Mouse (Mus musculus) midbrain, postnatal 0 days (tissue): ENCODE data around the gene Fam71e2. TPM values are rescaled to one million over a fixed set of nuclear protein-coding genes. Genes with fewer than 3 reads are reported as not detected.
"Not testable (repeated sequence)": the region's sequence is repeated elsewhere in the genome, so short reads cannot be mapped to it uniquely, and the experiment has no call there.

Source experiments
- ATAC-seq: fragments of 200-750 bp; cut with Nextera tagmentation; 2 replicates; pipeline ENCODE4 v1.8.0; 2017; ENCODE audit warnings: moderate number of reproducible peaks, mild to moderate bottlenecking, moderate TSS enrichment, moderate library complexity; ENCODE audit not compliant: low FRiP score
- DNase-seq: peaks from one replicate; pipeline ENCODE4 v3.0.0-alpha.2; 2015; ENCODE audit warnings: low spot score
- H3K27ac ChIP-seq: fragments of 300-500 bp; sonication (generic); 2 replicates; pipeline ENCODE4 v1.5.1; 2014; ENCODE audit warnings: low read depth, mild to moderate bottlenecking, low read length, mixed read lengths
- H3K27me3 ChIP-seq: fragments of 300-500 bp; sonication (generic); 2 replicates; pipeline ENCODE4 v1.6.1; 2014; ENCODE audit warnings: low read length, control low read depth, mixed read lengths; ENCODE audit not compliant: insufficient read depth
- H3K36me3 ChIP-seq: fragments of 300-500 bp; sonication (generic); 2 replicates; pipeline ENCODE4 v1.6.1; 2014; ENCODE audit warnings: low read length, control low read depth, mixed read lengths; ENCODE audit not compliant: insufficient read depth
- H3K4me1 ChIP-seq: fragments of 300-500 bp; sonication (generic); 2 replicates; pipeline ENCODE4 v1.6.1; 2014; ENCODE audit warnings: mild to moderate bottlenecking, control low read depth, antibody characterized with exemption, low read length, mixed read lengths; ENCODE audit not compliant: insufficient read depth
- H3K4me2 ChIP-seq: fragments of 300-500 bp; sonication (generic); 2 replicates; pipeline ENCODE4 v1.6.1; 2014; ENCODE audit warnings: low read depth, mild to moderate bottlenecking, low read length, mixed read lengths; ENCODE audit not compliant: poor library complexity, severe bottlenecking
- H3K4me3 ChIP-seq: fragments of 300-500 bp; sonication (generic); 2 replicates; pipeline ENCODE4 v1.5.1; 2014; ENCODE audit warnings: low read depth, mild to moderate bottlenecking, low read length, moderate library complexity
- H3K9ac ChIP-seq: fragments of 300-500 bp; sonication (generic); replicated peaks from 2 replicates; pipeline ENCODE4 v1.6.1; 2014; ENCODE audit warnings: mild to moderate bottlenecking, low read length, moderate library complexity, mixed read lengths; ENCODE audit not compliant: poor library complexity, severe bottlenecking
- H3K9me3 ChIP-seq: fragments of 300-500 bp; sonication (generic); 2 replicates; pipeline ENCODE4 v1.6.1; 2016; ENCODE audit warnings: low read length, control low read depth
- CTCF ChIP-seq: IDR thresholded peaks from 2 replicates; pipeline ENCODE4 v1.5.1; 2016; ENCODE audit warnings: antibody characterized with exemption, mild to moderate bottlenecking
- WGBS: fragments of 180-500 bp; shearing (Covaris S2); extraction: QIAGEN DNeasy Blood & Tissue Kit; methylation state at CpG from one replicate; pipeline ENCODE4 v1.1.7; 2014; 5-methylcytosine and 5-hydroxymethylcytosine counted together
- polyA plus RNA-seq: library from polyadenylated mRNA; unstranded; fragments of >200 nt; fragmentation: Nextera tagmentation; extraction: Ambion mirVana; gene quantifications from 2 replicates; pipeline ENCODE4 v1.2.1, GENCODE M21; 2015
- total RNA-seq: library from RNA; depleted of rRNA; stranded (reverse); fragments of >200 nt; gene quantifications from 2 replicates; pipeline ENCODE4 v1.2.3, GENCODE M21; 2014; rRNA removed

The Fam71e2 gene
- total RNA-seq (not detected in 2 replicates), polyA plus RNA-seq (not detected in 2 replicates)

GRCm38 (mm10) chr7:4771202-4771601 is at the start of gene Fam71e2:
Gene Fam71e2, minus strand, starts transcription at chr7:4771302.
- Histone ChIP-seq H3K9ac (no peak within 1 kb of the TSS), H3K36me3 (no peaks in the 10 kb centered on the region), H3K4me3 (no peak within 1 kb of the TSS), H3K27ac (no peak within 1 kb of the TSS), H3K4me2 (no peak within 1 kb of the TSS), H3K4me1 (no peaks in the 10 kb centered on the region), H3K27me3 (peaks cover 9% of the 10 kb centered on the region; the same call in 1 of the 2 replicates), H3K9me3 (no peaks in the 10 kb centered on the region)
- ATAC-seq (no peak), DNase-seq (no peak)
- WGBS = 73% methylated on average over 4 of the region's 5 CpGs
- TF ChIP-seq CTCF = no peak

DNA sequence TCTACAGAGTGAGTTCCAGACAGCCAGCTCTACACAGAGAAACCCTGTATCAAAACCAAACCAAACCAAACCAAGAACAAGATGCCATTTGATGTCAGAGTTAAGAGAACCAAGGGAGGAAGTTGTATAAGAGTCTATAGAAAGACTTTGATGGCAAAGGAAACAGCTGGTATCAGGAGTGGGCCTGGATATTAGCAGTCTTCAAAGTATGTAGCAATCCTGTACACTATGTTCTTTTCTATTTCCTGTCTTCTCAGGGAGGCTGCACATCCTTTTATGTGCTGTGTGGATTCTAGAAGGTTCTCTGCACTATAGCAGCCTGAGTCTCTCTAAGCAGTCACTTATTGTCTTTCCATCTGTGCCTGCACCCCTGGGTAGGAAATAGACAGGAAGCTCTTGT is 45.5 kb upstream of the Fam71e2 start:
- ATAC-seq = no peak

DNA sequence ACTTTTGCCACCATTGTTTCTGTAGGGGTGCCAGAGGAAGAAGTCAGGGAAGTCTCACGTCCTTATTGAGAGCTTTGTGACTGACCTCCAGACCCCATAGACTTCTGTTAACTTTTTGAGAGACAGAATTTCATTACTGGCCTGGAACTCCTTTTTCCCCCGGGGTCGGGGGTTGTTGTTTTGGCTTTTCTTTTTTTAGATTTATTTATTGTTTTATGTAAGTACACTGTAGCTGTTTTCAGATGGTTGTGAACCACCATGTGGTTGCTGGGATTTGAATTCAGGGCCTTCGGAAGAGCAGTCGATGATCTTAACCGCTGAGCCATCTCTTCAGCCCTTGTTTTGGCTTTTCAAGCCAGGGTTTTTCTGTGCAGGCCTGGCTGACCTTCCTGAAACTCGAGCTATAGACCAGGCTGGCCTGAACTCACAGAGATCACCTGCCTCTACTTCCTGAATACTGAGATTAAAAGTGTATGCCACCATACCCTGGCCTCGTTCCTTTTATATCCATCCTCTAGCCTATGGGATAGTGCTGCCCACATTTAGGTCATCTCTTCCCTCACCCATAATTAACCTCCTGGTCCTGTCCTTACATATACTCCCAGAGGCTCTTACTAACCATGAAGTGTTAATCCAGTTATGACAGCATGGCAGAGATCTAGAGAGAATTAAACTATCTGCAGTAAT is 42.1 kb upstream of the Fam71e2 start:
- Histone ChIP-seq H3K27ac (peak overlapping the region; percentile 85), H3K4me1 (peaks cover 8% of the 10 kb centered on the region; the same call in 1 of the 2 replicates), H3K4me2 (peak overlapping the region; percentile 73), H3K9me3 (no peaks in the 10 kb centered on the region), H3K9ac (peak overlapping the region; percentile 46; the same call in 1 of the 2 replicates), H3K4me3 (peak overlapping the region; percentile 94), H3K27me3 (no peaks in the 10 kb centered on the region), H3K36me3 (no peaks in the 10 kb centered on the region)
- TF ChIP-seq CTCF = no peak
- WGBS = 24% methylated on average over 8 of the region's 8 CpGs
- ATAC-seq (no peak), DNase-seq (no peak)

More for the DNA sequence above, 45.5 kb upstream of the Fam71e2 start:
- Histone ChIP-seq H3K4me2 (no peak overlapping the region), H3K27me3 (no peaks in the 10 kb centered on the region), H3K9ac (no peak overlapping the region), H3K4me3 (no peak overlapping the region), H3K9me3 (no peaks in the 10 kb centered on the region), H3K36me3 (peaks cover under 1% of the 10 kb centered on the region; the same call in 1 of the 2 replicates), H3K27ac (no peak overlapping the region), H3K4me1 (peaks cover 5% of the 10 kb centered on the region; the same call in 1 of the 2 replicates)
- no peak for DNase-seq
- no peak for TF ChIP-seq CTCF

- peak within 1 kb of the TSS; percentile 91 for H3K9ac ChIP-seq
- WGBS = under 1% methylated on average over 62 of the region's 62 CpGs
- peaks cover 3% of the 10 kb centered on the region; the same call in 1 of the 2 replicates for H3K36me3 ChIP-seq
- DNase-seq (peak; percentile 100), ATAC-seq (peak; percentile 99)
- TF ChIP-seq CTCF = peak; percentile 56
- H3K27ac ChIP-seq = peak within 1 kb of the TSS; percentile 91
- H3K4me3 ChIP-seq = peak within 1 kb of the TSS; percentile 94
- H3K9me3 ChIP-seq = no peaks in the 10 kb centered on the region
- no peaks in the 10 kb centered on the region for H3K27me3 ChIP-seq
- peaks cover 8% of the 10 kb centered on the region; the same call in 1 of the 2 replicates for H3K4me1 ChIP-seq
- peak within 1 kb of the TSS; percentile 73 for H3K4me2 ChIP-seq
These were observed 41.4 kb upstream of the Fam71e2 start, which contains the start of gene Ube2s for GRCm38 (mm10) chr7:4812303-4813104. Gene Ube2s, minus strand, starts transcription at chr7:4812590.

DNA sequence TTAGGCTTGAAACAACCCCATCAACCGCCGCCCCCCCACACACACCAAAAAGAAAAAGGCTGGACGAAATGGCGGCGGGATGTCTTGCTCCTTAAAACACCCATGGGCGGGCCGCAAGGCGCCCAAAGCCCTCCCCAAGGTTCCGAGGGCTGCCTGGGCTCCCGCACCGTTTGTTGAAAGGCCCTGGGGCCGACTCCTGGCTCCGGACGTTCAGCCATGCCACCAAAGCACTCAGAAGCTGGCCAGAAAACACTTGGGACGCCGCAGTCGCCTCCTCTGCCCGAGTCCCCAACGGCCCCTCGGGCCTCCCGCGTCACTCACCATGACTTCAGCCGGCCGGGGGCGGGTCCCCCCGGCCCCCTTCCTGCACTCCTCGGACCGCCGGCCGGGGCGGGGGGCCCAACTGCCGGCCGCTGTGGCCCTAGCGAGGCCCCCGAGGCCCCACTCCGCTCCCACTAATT is 40.8 kb upstream of the Fam71e2 start:
- no peaks in the 10 kb centered on the region for H3K9me3 ChIP-seq
- peak overlapping the region; percentile 91 for H3K9ac ChIP-seq
- ATAC-seq (no peak), DNase-seq (no peak)
- H3K4me3 ChIP-seq = peak overlapping the region; percentile 94
- no peak for TF ChIP-seq CTCF
- peaks cover 9% of the 10 kb centered on the region; the same call in 1 of the 2 replicates for H3K36me3 ChIP-seq
- H3K27me3 ChIP-seq = no peaks in the 10 kb centered on the region
- H3K4me2 ChIP-seq = peak overlapping the region; percentile 73
- H3K4me1 ChIP-seq = peaks cover 8% of the 10 kb centered on the region; the same call in 1 of the 2 replicates
- WGBS = 1% methylated on average over 22 of the region's 36 CpGs
- H3K27ac ChIP-seq = peak overlapping the region; percentile 91

DNA sequence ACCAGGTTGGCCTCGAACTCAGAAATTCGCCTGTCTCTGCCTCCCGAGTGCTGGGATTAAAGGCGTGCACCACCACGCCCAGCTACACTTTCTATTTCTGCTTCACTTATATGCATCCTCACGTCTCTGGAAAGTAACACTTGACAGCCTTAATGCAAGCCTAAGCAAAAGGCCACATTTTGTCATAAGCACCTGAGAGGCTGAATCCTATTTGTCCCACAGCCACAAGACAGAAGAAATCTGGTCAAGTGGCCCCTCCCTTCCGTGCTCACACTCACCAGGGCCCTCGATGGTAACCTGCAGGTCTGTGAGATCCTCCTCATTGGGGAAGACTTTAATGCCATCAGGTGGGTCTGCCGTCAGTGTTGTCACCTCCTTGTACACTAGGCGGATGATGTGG is 40.0 kb upstream of the Fam71e2 start:
- H3K27ac ChIP-seq, H3K4me1 ChIP-seq, DNase-seq, H3K9me3 ChIP-seq, ATAC-seq, H3K27me3 ChIP-seq: not testable (repeated sequence)
- peak overlapping the region; percentile 73 for H3K4me2 ChIP-seq
- H3K9ac ChIP-seq = peak overlapping the region; percentile 91
- peaks cover 15% of the 10 kb centered on the region; the same call in 1 of the 2 replicates for H3K36me3 ChIP-seq
- WGBS = 37% methylated on average over 10 of the region's 10 CpGs
- H3K4me3 ChIP-seq = peak overlapping the region; percentile 94
